Mouse (Mus musculus): ENCODE measurements at regions not wholly inside any gene's neighbourhood (a gene's known extent, or its start where the extent isn't known, plus 50 kb on each side); places are given as distances from the start of the nearest gene placed in this dataset.

- H3K79me2 ChIP-seq (ENCODE audit: control insufficient read depth, insufficient read depth, low read length, poor library complexity): no peaks in the 10 kb centered on the region
- TF ChIP-seq TBP (IDR thresholded peaks at IDR 0.05; ENCODE audit: low read depth, low read length): no peak
- no peak for TF ChIP-seq POLR2A (IDR thresholded peaks at IDR 0.05; ENCODE audit: control insufficient read depth in 1 of 2, insufficient read depth in 1 of 2, low read depth in 1 of 2, low read length in 2 of 2, poor library complexity in 1 of 2)
- no peak for TF ChIP-seq NRF1 (IDR thresholded peaks at IDR 0.05; ENCODE audit: insufficient read depth, low read depth, low read length, poor library complexity, severe bottlenecking)
- TF ChIP-seq SMC3 (IDR thresholded peaks at IDR 0.05; ENCODE audit: low read depth, low read length): no peak
- no peak for TF ChIP-seq MYB (IDR thresholded peaks at IDR 0.05; ENCODE audit: low read depth, low read length)
- no peak for TF ChIP-seq KAT2A (conservative IDR thresholded peaks at IDR 0.05; ENCODE audit: low read depth, low read length)
- TF ChIP-seq CHD2 (IDR thresholded peaks at IDR 0.05; ENCODE audit: low read length): no peak
- no peak for DNase-seq (ENCODE audit: low read depth, low spot score)
- no peaks in the 10 kb centered on the region for H3K4me1 ChIP-seq (ENCODE audit: control insufficient read depth in 1 of 2, insufficient read depth in 2 of 2, low read length in 2 of 2)
- H3K36me3 ChIP-seq (ENCODE audit: control insufficient read depth in 1 of 2, insufficient read depth in 2 of 2, low read length in 2 of 2): no peaks in the 10 kb centered on the region
- no peak overlapping the region for H3K27ac ChIP-seq (ENCODE audit: control insufficient read depth, low read depth, low read length)
- no peak overlapping the region for H3K9ac ChIP-seq (ENCODE audit: control insufficient read depth, low read depth, low read length, poor library complexity, severe bottlenecking)
- H3K27me3 ChIP-seq (ENCODE audit: control insufficient read depth in 1 of 2, insufficient read depth in 2 of 2, low read length in 2 of 2): no peaks in the 10 kb centered on the region
- no peaks in the 10 kb centered on the region for H3K9me3 ChIP-seq (replicated peaks; ENCODE audit: insufficient read depth, low read length)
- H3K4me3 ChIP-seq (ENCODE audit: control insufficient read depth in 1 of 2, insufficient read depth in 1 of 2, low read depth in 2 of 2, low read length in 2 of 2): no peak overlapping the region
Observed at GRCm38 (mm10) chr10:126526186-126526585, 375.0 kb downstream of the Atp23 start.

GRCm38 (mm10) chr10:126521836-126522815 is 379.0 kb downstream of the Atp23 start:
- Histone ChIP-seq H3K36me3 (ENCODE audit: control insufficient read depth in 1 of 2, insufficient read depth in 2 of 2, low read length in 2 of 2) (no peaks in the 10 kb centered on the region), H3K27ac (ENCODE audit: control insufficient read depth, low read depth, low read length) (no peak overlapping the region)
- TF ChIP-seq POLR2A (IDR thresholded peaks at IDR 0.05; ENCODE audit: control insufficient read depth in 1 of 2, insufficient read depth in 1 of 2, low read depth in 1 of 2, low read length in 2 of 2, poor library complexity in 1 of 2) (no peak), MAFK (IDR thresholded peaks at IDR 0.05; ENCODE audit: borderline replicate concordance, low read depth, low read length) (no peak), ZNF384 (IDR thresholded peaks at IDR 0.05; ENCODE audit: low read depth, low read length) (no peak), POLR2AphosphoS2 (IDR thresholded peaks at IDR 0.05; ENCODE audit: low read length) (no peak), MXI1 (IDR thresholded peaks at IDR 0.05; ENCODE audit: low read depth, low read length) (no peak), MEF2A (IDR thresholded peaks at IDR 0.05; ENCODE audit: extremely low read depth, insufficient replicate concordance, low read depth, low read length, poor library complexity, severe bottlenecking) (no peak), E2F4 (IDR thresholded peaks at IDR 0.05; ENCODE audit: borderline replicate concordance, low read depth, low read length) (no peak)

More at GRCm38 (mm10) chr10:126521836-126522815, 379.0 kb downstream of the Atp23 start:
- Histone ChIP-seq H3K9me3 (replicated peaks; ENCODE audit: insufficient read depth, low read length) (no peaks in the 10 kb centered on the region), H3K4me1 (ENCODE audit: control insufficient read depth in 1 of 2, insufficient read depth in 2 of 2, low read length in 2 of 2) (no peaks in the 10 kb centered on the region), H3K9ac (ENCODE audit: control insufficient read depth, low read depth, low read length, poor library complexity, severe bottlenecking) (no peak overlapping the region), H3K4me3 (ENCODE audit: control insufficient read depth in 1 of 2, insufficient read depth in 1 of 2, low read depth in 2 of 2, low read length in 2 of 2) (no peak overlapping the region), H3K27me3 (ENCODE audit: control insufficient read depth in 1 of 2, insufficient read depth in 2 of 2, low read length in 2 of 2) (no peaks in the 10 kb centered on the region), H3K79me2 (ENCODE audit: control insufficient read depth, insufficient read depth, low read length, poor library complexity) (no peaks in the 10 kb centered on the region)
- no peak for DNase-seq (ENCODE audit: low read depth, low spot score)

Measured in MEL (cell line).